Mouse (Mus musculus) heart, postnatal 0 days (tissue): ENCODE data around the gene Ptpdc1. TPM values are rescaled to one million over a fixed set of nuclear protein-coding genes. Genes with fewer than 3 reads are reported as not detected.

Source experiments
- ATAC-seq: fragments of 200-750 bp; cut with Nextera tagmentation; 2 replicates; pipeline ENCODE4 v1.8.0; 2017; ENCODE audit warnings: low read depth, moderate number of reproducible peaks, moderate library complexity; ENCODE audit not compliant: insufficient read depth
- DNase-seq: peaks from one replicate; pipeline ENCODE4 v3.0.0-alpha.2; 2016; ENCODE audit warnings: low spot score
- H3K27ac ChIP-seq: fragments of 300-500 bp; sonication (generic); 2 replicates; pipeline ENCODE4 v1.5.1; 2014; ENCODE audit warnings: low read depth, mild to moderate bottlenecking
- H3K27me3 ChIP-seq: fragments of 300-500 bp; sonication (generic); 2 replicates; pipeline ENCODE4 v1.6.1; 2014; ENCODE audit warnings: low read length, mixed read lengths; ENCODE audit not compliant: control insufficient read depth, insufficient read depth
- H3K36me3 ChIP-seq: fragments of 300-500 bp; sonication (generic); replicated peaks from 2 replicates; pipeline ENCODE4 v1.6.1; 2014; ENCODE audit warnings: low read length, mixed read lengths; ENCODE audit not compliant: control insufficient read depth, insufficient read depth
- H3K4me1 ChIP-seq: fragments of 300-500 bp; sonication (generic); 2 replicates; pipeline ENCODE4 v1.6.1; 2014; ENCODE audit warnings: antibody characterized with exemption; ENCODE audit not compliant: control insufficient read depth, insufficient read depth
- H3K4me2 ChIP-seq: fragments of 300-500 bp; sonication (generic); 2 replicates; pipeline ENCODE4 v1.6.1; 2014; ENCODE audit warnings: low read depth, mild to moderate bottlenecking, low read length, moderate library complexity
- H3K4me3 ChIP-seq: fragments of 300-500 bp; sonication (generic); 2 replicates; pipeline ENCODE4 v1.5.1; 2014; ENCODE audit warnings: low read depth, low read length
- H3K9ac ChIP-seq: fragments of 300-500 bp; sonication (generic); replicated peaks from 2 replicates; pipeline ENCODE4 v1.6.1; 2014; ENCODE audit warnings: low read depth, low read length, mixed read lengths
- H3K9me3 ChIP-seq: fragments of 300-500 bp; sonication (generic); replicated peaks from 2 replicates; pipeline ENCODE4 v1.6.1; 2016; ENCODE audit warnings: low read length; ENCODE audit not compliant: control insufficient read depth
- CTCF ChIP-seq: IDR thresholded peaks from 2 replicates; pipeline ENCODE4 v1.5.1; 2016; ENCODE audit warnings: antibody characterized with exemption, control low read depth, low read depth
- EP300 ChIP-seq: IDR thresholded peaks from 2 replicates; pipeline ENCODE4 v1.6.1; 2016; ENCODE audit warnings: antibody characterized with exemption, low read depth
- WGBS: fragments of 180-500 bp; shearing (Covaris S2); extraction: QIAGEN DNeasy Blood & Tissue Kit; methylation state at CpG from one replicate; pipeline ENCODE4 v1.1.7; 2014; 5-methylcytosine and 5-hydroxymethylcytosine counted together
- polyA plus RNA-seq: library from polyadenylated mRNA; unstranded; fragments of >200 nt; fragmentation: Nextera tagmentation; extraction: Ambion mirVana; gene quantifications from 2 replicates; pipeline ENCODE4 v1.2.1, GENCODE M21; 2015
- total RNA-seq: library from RNA; depleted of rRNA; stranded (reverse); fragments of >200 nt; gene quantifications from 2 replicates; pipeline ENCODE4 v1.2.3, GENCODE M21; 2014; ENCODE audit warnings: low replicate concordance

Gene Ptpdc1
- total and polyA plus RNA-seq, 2 experiments from 2014 or later = 3.1 to 5.6 TPM

GRCm38 (mm10) chr13:48544867-48545266 lies 80.6 kb downstream of the Ptpdc1 start:
- peaks cover 39% of the 10 kb centered on the region for H3K4me1 ChIP-seq
- peak overlapping the region; percentile 96 for H3K27ac ChIP-seq
- no peaks in the 10 kb centered on the region for H3K27me3 ChIP-seq
- H3K36me3 ChIP-seq = no peaks in the 10 kb centered on the region
- ATAC-seq (no peak), DNase-seq (no peak)
- no peaks in the 10 kb centered on the region for H3K9me3 ChIP-seq
- H3K9ac ChIP-seq = peak overlapping the region; percentile 99
- 19% methylated on average over 4 of the region's 4 CpGs for WGBS
- TF ChIP-seq CTCF (no peak), EP300 (no peak)
- peak overlapping the region; percentile 98 for H3K4me3 ChIP-seq
- peak overlapping the region; percentile 63 for H3K4me2 ChIP-seq

DNA sequence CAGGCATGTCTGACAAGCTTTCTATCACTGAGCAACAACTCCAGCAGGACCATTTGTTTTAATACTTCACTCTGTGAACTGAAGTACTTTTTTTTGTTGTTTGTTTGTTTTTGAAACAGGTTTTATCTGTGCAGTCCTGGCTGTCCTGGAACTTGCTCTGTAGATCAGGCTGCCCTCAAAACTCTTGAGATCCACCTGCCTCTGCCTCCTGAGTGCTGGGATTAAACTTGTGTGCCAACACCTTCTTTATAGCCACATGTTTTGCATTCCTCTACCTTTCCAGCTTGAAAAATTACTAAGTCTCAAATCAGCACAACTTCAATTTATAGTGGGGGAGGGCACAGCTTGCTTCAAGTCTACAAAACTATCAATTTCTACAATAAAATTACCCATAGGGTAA lies 81.1 kb downstream of the Ptpdc1 start:
- no peak for ATAC-seq
- no peak for TF ChIP-seq CTCF
- TF ChIP-seq EP300 = no peak
- Histone ChIP-seq H3K9ac (no peak overlapping the region), H3K27me3 (no peaks in the 10 kb centered on the region), H3K9me3 (no peaks in the 10 kb centered on the region), H3K4me1 (peaks cover 42% of the 10 kb centered on the region), H3K4me3 (peak overlapping the region; percentile 98), H3K36me3 (no peaks in the 10 kb centered on the region), H3K4me2 (peak overlapping the region; percentile 63), H3K27ac (peak overlapping the region; percentile 27)
- DNase-seq = no peak

- DNase-seq = no peak
- 37% methylated on average over 1 of the region's 1 CpGs for WGBS
- Histone ChIP-seq H3K36me3 (peaks cover 16% of the 10 kb centered on the region), H3K4me1 (peaks cover 50% of the 10 kb centered on the region), H3K4me2 (peak overlapping the region; percentile 33), H3K9ac (no peak overlapping the region), H3K4me3 (no peak overlapping the region), H3K27me3 (no peaks in the 10 kb centered on the region), H3K27ac (no peak overlapping the region), H3K9me3 (no peaks in the 10 kb centered on the region)
- no peak for ATAC-seq
- TF ChIP-seq CTCF (no peak), EP300 (no peak)
These were observed 85.0 kb downstream of the Ptpdc1 start for GRCm38 (mm10) chr13:48540488-48540887.

- Histone ChIP-seq H3K9ac (no peak overlapping the region), H3K27me3 (no peaks in the 10 kb centered on the region), H3K27ac (no peak overlapping the region; the same call in 1 of the 2 replicates), H3K9me3 (no peaks in the 10 kb centered on the region), H3K4me3 (no peak overlapping the region), H3K36me3 (peaks cover 24% of the 10 kb centered on the region), H3K4me1 (no peaks in the 10 kb centered on the region), H3K4me2 (no peak overlapping the region)
- DNase-seq = peak; percentile 0
- ATAC-seq = 0 out of 2 replicates have a peak, but pooled peaks have one; percentile 26
- WGBS = 88% methylated on average over 5 of the region's 5 CpGs
- TF ChIP-seq EP300 = no peak
- no peak for TF ChIP-seq CTCF
These were observed 92.0 kb downstream of the Ptpdc1 start for GRCm38 (mm10) chr13:48533441-48533840.

DNA sequence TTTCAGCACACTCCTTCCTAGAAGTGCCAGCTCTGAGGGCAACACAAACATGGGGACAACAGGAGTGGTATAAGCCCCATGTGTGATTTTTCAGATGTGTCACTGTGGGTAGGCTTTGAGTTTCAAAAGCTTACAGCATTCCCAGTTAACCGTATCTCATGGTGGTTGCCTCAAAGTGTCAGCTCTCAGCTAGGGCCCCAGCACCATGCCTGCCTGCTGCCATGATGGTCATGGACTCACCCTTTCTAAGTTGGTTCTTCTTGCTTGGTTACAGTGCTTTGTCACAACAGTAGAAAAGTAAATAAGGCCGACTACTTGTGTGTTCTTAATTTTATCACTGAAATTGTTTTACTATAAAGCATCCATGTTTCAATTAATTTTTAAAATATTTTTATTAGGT lies 94.0 kb downstream of the Ptpdc1 start:
- no peak overlapping the region for H3K4me2 ChIP-seq
- H3K9me3 ChIP-seq = no peaks in the 10 kb centered on the region
- no peak overlapping the region for H3K4me3 ChIP-seq
- H3K4me1 ChIP-seq = no peaks in the 10 kb centered on the region
- ATAC-seq (no peak), DNase-seq (peak; percentile 3)
- no peaks in the 10 kb centered on the region for H3K27me3 ChIP-seq
- WGBS = 59% methylated on average over 2 of the region's 2 CpGs
- no peak overlapping the region for H3K27ac ChIP-seq
- H3K36me3 ChIP-seq = peaks cover 13% of the 10 kb centered on the region; the same call in 1 of the 2 replicates
- no peak overlapping the region for H3K9ac ChIP-seq
- no peak for TF ChIP-seq CTCF
- no peak for TF ChIP-seq EP300

DNA sequence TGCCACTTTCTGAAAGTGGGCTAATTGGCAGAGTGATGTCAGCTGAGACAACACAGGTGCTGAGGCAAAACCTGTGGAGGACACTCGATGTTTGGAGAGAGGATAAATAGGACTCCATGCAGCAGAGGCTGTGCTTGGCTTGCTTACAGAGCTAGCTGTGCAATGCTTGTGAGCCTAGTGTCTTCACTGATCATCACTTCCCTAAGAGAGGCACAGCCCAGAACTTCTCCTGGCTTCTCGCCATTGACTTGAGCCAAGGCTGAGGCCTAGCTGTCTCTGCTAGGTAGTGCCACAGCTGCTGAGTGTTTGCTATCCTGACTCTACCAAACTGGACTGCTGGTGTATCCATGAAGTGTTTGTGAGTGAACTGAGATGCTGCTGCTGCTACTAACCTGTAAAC lies 94.8 kb downstream of the Ptpdc1 start:
- DNase-seq = peak; percentile 5
- H3K4me2 ChIP-seq = no peak overlapping the region
- H3K27ac ChIP-seq = no peak overlapping the region
- TF ChIP-seq CTCF (no peak), EP300 (no peak)
- peaks cover 10% of the 10 kb centered on the region; the same call in 1 of the 2 replicates for H3K36me3 ChIP-seq
- H3K9me3 ChIP-seq = no peaks in the 10 kb centered on the region
- no peak; the same call in 1 of the 2 replicates for ATAC-seq
- WGBS = 39% methylated on average over 2 of the region's 2 CpGs
- no peak overlapping the region for H3K4me3 ChIP-seq
- H3K4me1 ChIP-seq = no peaks in the 10 kb centered on the region
- no peaks in the 10 kb centered on the region for H3K27me3 ChIP-seq
- no peak overlapping the region for H3K9ac ChIP-seq
